Mouse (Mus musculus): ENCODE results near the gene Piga.

- TF ChIP-seq CTCF (IDR thresholded peaks at IDR 0.05; ENCODE audit: low read depth) (no peak), EP300 (IDR thresholded peaks at IDR 0.05; ENCODE audit: low read depth) (no peak)
Observed at GRCm38 (mm10) chrX:164440703-164441102, 21.1 kb downstream of the Piga start.

Measured in liver, postnatal 0 days (tissue).